Mouse (Mus musculus) hindbrain, embryonic 15.5 days (tissue): ENCODE results near the gene Prr29. TPM values are rescaled to one million over a fixed set of nuclear protein-coding genes. Genes with fewer than 3 reads are reported as not detected.

Source experiments
- ATAC-seq: fragments of 200-750 bp; cut with Nextera tagmentation; 2 replicates; pipeline ENCODE4 v1.8.0; 2017; ENCODE audit warnings: low read depth, moderate number of reproducible peaks, moderate TSS enrichment; ENCODE audit not compliant: low FRiP score
- H3K27ac ChIP-seq: fragments of 300-500 bp; sonication (generic); replicated peaks from 2 replicates; pipeline ENCODE4 v1.5.1; 2015; ENCODE audit warnings: mild to moderate bottlenecking, inconsistent platforms
- H3K27me3 ChIP-seq: fragments of 300-500 bp; sonication (generic); 2 replicates; pipeline ENCODE4 v1.6.1; 2015; ENCODE audit warnings: control low read depth, inconsistent platforms
- H3K36me3 ChIP-seq: fragments of 300-500 bp; sonication (generic); 2 replicates; pipeline ENCODE4 v1.6.1; 2015; ENCODE audit warnings: control low read depth, inconsistent platforms
- H3K4me1 ChIP-seq: fragments of 300-500 bp; sonication (generic); replicated peaks from 2 replicates; pipeline ENCODE4 v1.6.1; 2015; ENCODE audit warnings: control low read depth, inconsistent platforms
- H3K4me2 ChIP-seq: fragments of 300-500 bp; sonication (generic); 2 replicates; pipeline ENCODE4 v1.6.1; 2015; ENCODE audit warnings: moderate library complexity, mild to moderate bottlenecking, inconsistent platforms
- H3K4me3 ChIP-seq: fragments of 300-500 bp; sonication (generic); 2 replicates; pipeline ENCODE4 v1.5.1; 2015; ENCODE audit warnings: mild to moderate bottlenecking, inconsistent platforms
- H3K9ac ChIP-seq: fragments of 300-500 bp; sonication (generic); 2 replicates; pipeline ENCODE4 v1.6.1; 2015; ENCODE audit warnings: inconsistent platforms
- H3K9me3 ChIP-seq: fragments of 300-500 bp; sonication (generic); 2 replicates; pipeline ENCODE4 v1.6.1; 2016; ENCODE audit warnings: control low read depth, inconsistent platforms
- WGBS: fragments of 180-500 bp; shearing (Covaris S2); methylation state at CpG from one replicate; pipeline ENCODE4 v1.1.7; 2015; 5-methylcytosine and 5-hydroxymethylcytosine counted together
- polyA plus RNA-seq: library from polyadenylated mRNA; unstranded; fragments of >200 nt; fragmentation: Nextera tagmentation; extraction: Ambion mirVana; gene quantifications from 2 replicates; pipeline ENCODE4 v1.2.1, GENCODE M21; 2015

The Prr29 gene
- polyA plus RNA-seq, result not detected in 2 replicates

DNA sequence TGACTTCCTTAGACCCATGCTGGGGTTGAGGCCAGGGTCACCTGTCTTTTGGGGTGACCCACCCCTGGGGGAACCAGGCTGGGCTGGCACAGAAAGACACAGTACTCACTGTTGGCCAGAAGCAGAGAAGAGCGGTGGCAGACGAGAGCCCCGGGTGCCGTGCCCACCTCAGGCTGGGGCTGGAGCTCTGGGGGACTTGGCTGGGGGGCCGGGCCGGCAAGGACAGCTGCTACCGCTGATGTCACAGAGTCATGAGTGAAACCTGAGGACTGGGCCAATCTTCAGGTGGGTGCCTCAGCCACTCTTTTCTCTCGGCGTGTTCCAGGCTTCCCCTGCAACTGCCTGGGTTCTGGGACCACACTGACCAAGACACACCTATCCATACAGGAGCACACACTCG is at the start of gene Prr29:
Gene Prr29, plus strand, starts transcription at position 107 of the 400 bp plus-strand sequence.
- ATAC-seq, result no peak
- Histone ChIP-seq H3K27me3 (no peaks in the 10 kb centered on the region), H3K27ac (no peak within 1 kb of the TSS), H3K4me1 (no peaks in the 10 kb centered on the region), H3K4me3 (no peak within 1 kb of the TSS), H3K9me3 (no peaks in the 10 kb centered on the region), H3K4me2 (0 out of 2 replicates have a peak within 1 kb of the TSS, but pooled peaks have one; percentile 6), H3K36me3 (no peaks in the 10 kb centered on the region), H3K9ac (no peak within 1 kb of the TSS)
- WGBS, result 59% methylated on average over 10 of the region's 10 CpGs

DNA sequence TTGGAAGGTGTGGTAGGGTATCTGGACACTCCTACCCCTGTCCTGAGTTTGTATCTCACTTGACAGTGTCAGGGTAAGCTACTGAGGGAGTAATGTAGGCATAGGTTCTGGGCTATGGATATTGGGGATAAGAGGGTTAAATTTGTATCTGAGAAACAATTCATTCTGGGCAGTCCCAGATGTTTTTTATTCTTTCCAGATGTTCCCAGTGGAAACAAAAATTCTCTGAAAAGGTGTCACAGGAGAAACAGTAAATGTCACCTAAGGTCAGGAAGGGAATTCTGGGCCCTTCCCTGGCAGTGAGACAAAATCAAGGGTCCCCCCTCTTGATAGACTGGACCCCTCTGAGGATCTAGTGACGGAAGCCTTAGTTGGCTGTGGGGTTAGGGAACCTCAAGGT is 48.9 kb upstream of the Prr29 start:
- no peak overlapping the region for H3K9ac ChIP-seq
- ATAC-seq, result no peak
- 67% methylated on average over 1 of the region's 1 CpGs for whole genome bisulfite sequencing
- no peak overlapping the region for H3K27ac ChIP-seq
- no peaks in the 10 kb centered on the region for H3K9me3 ChIP-seq
- H3K4me2 ChIP-seq, result no peak overlapping the region
- no peaks in the 10 kb centered on the region for H3K36me3 ChIP-seq
- H3K27me3 ChIP-seq, result no peaks in the 10 kb centered on the region
- no peaks in the 10 kb centered on the region for H3K4me1 ChIP-seq
- no peak overlapping the region for H3K4me3 ChIP-seq

DNA sequence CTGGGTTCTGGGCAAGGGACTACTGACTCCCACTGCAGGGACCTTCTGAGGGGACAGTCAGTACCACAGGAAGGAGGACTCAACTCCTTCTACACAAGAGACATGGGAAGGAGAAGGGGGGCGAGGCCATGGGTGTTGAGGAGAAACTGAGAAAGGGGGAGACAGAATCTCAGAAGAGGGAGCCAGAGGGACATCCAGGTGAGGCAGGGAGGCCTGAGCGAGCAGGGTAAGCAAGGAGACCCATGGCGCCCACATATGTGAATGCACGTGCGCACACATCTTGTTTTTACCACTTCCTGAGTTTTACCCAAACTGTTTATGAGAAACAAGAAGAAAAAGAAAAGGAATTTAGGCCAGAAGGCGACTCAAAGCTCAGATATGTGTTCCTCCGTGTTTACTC is 47.5 kb upstream of the Prr29 start:
- Histone ChIP-seq H3K4me1 (no peaks in the 10 kb centered on the region), H3K27ac (no peak overlapping the region), H3K36me3 (no peaks in the 10 kb centered on the region), H3K9me3 (no peaks in the 10 kb centered on the region), H3K4me3 (no peak overlapping the region), H3K9ac (no peak overlapping the region), H3K4me2 (no peak overlapping the region), H3K27me3 (no peaks in the 10 kb centered on the region)
- WGBS, result 87% methylated on average over 7 of the region's 7 CpGs
- ATAC-seq, result no peak

DNA sequence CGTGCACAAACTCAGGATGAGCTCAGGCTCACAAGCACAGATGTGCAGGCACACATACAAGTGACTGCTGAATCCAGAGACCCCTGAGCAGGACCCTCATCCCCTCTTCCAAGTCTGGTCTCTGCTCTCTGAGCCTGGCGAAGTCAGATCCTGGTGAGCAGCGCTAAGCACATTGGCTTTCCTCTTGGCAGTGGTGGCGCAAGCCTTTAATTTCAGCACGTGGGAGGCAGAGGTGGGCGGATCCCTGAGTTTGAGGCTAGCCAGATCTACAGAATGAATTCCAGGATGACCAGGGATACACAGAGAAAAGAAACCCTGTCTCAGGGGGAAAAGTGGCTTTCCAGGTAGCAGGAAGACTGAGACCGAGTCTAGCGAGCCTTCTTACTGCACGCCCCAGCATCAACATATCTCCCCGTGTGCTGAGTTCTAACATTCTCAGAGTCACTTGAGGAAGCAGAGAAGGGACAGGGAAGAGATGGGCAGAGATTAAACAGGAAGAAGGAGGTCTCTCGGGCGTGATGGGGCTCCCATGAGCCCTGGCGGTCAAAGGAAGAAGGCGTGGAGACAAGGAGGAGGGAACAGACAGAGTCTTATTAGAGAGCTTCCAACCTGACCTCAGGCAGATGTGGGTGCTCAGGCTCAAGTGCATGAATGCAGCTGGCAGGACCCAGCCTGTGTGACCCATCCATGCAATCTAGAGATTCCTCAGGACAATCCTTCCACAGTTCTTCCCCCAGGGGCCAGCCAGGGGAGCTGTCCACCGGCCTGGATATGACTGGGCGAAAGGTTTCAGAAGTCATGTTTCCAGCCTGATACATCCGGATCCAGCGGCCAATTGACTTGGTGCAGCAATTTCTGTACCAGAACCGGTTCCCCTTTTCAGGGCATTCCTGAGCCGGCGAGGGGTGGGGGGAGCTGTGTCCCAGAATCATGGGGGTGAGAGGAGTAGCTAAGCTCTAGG is 46.6 kb upstream of the Prr29 start:
- ATAC-seq, result no peak
- H3K27ac ChIP-seq, result no peak overlapping the region
- H3K36me3 ChIP-seq, result no peaks in the 10 kb centered on the region
- H3K9ac ChIP-seq, result no peak overlapping the region
- 80% methylated on average over 21 of the region's 21 CpGs for WGBS
- no peaks in the 10 kb centered on the region for H3K27me3 ChIP-seq
- H3K4me3 ChIP-seq, result no peak overlapping the region
- H3K9me3 ChIP-seq, result no peaks in the 10 kb centered on the region
- no peaks in the 10 kb centered on the region for H3K4me1 ChIP-seq
- H3K4me2 ChIP-seq, result no peak overlapping the region

DNA sequence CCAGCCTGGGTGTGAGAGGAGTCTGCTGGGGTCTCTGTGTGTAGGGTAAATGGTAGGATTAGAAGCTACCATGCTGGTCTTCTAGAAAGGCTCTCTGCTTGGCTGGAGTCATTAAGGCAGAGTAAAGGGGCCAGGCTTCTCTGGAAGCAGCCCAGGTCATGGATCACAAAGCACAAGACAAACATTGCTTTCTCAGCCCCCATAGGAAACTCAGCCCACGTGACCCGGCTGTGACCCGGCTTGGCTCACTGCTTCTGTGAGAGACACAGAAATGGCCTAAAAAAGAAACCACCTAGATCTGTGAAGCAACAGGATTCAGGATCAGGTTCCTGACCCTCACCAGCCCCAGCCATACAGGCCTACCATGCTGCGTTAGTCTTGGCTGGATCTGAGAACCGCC is 40.4 kb upstream of the Prr29 start:
- Histone ChIP-seq H3K4me1 (no peaks in the 10 kb centered on the region), H3K27me3 (no peaks in the 10 kb centered on the region), H3K4me3 (no peak overlapping the region), H3K4me2 (no peak overlapping the region), H3K9ac (no peak overlapping the region), H3K9me3 (no peaks in the 10 kb centered on the region), H3K27ac (no peak overlapping the region), H3K36me3 (no peaks in the 10 kb centered on the region)
- ATAC-seq, result no peak
- WGBS, result 82% methylated on average over 5 of the region's 5 CpGs

DNA sequence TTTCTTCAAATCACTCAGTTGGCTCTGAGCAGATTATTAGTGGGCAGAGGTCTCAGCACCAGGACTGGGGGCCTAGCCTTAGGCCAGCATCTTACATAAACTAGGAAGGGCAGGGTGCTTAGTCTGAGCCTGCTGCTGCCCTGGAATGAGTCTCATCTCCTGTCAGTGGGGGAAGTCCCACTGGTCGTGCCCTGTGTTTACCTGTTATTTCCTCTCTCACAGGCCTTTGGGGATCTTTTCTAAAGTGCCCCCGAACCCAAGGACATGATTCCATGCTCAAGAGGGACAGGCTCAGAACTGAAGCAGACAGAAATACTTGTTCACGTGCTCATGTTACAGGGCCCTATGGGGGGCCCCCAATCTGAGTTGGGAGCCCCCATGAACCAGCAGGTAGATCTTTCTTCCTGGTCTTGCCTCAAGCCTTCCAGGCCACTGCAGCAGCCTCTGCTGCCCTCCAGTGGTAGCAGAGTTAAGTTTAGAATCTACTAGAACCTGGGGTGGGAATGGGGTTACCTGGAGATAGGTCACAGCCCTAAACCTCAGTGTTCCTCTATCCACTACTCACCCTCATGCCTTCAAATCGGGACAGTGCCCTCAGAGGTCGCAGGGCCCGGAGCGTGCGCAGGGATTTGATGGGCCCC is 39.6 kb upstream of the Prr29 start:
- ATAC-seq, result no peak
- no peak overlapping the region for H3K27ac ChIP-seq
- H3K4me1 ChIP-seq, result no peaks in the 10 kb centered on the region
- H3K36me3 ChIP-seq, result no peaks in the 10 kb centered on the region
- no peaks in the 10 kb centered on the region for H3K27me3 ChIP-seq
- no peak overlapping the region for H3K4me2 ChIP-seq
- no peak overlapping the region for H3K4me3 ChIP-seq
- H3K9ac ChIP-seq, result no peak overlapping the region
- 73% methylated on average over 8 of the region's 8 CpGs for WGBS
- no peaks in the 10 kb centered on the region for H3K9me3 ChIP-seq

DNA sequence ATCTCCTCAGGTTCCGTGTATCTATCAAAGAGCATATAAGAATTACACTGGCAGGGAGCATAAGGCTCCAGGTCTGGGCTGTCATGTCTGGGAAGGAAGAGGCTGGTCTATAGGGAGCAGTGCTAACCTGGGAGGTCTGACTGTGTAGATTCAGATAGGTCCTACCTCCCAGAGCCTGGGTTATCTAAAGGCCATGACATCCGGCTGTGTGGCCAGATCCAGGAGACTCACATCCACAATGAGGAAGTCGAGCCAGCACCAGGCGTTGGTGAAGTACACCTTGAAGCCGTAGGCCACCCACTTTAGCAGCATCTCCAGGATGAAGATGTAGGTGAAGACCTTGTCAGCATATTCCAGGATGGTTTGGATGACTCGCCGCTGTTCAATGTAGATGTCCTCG is 38.8 kb upstream of the Prr29 start:
- H3K4me2 ChIP-seq, result no peak overlapping the region
- no peaks in the 10 kb centered on the region for H3K9me3 ChIP-seq
- 92% methylated on average over 8 of the region's 8 CpGs for WGBS
- no peaks in the 10 kb centered on the region for H3K4me1 ChIP-seq
- H3K27me3 ChIP-seq, result no peaks in the 10 kb centered on the region
- no peak overlapping the region for H3K4me3 ChIP-seq
- ATAC-seq, result no peak
- no peak overlapping the region for H3K9ac ChIP-seq
- no peak overlapping the region for H3K27ac ChIP-seq
- H3K36me3 ChIP-seq, result no peaks in the 10 kb centered on the region

DNA sequence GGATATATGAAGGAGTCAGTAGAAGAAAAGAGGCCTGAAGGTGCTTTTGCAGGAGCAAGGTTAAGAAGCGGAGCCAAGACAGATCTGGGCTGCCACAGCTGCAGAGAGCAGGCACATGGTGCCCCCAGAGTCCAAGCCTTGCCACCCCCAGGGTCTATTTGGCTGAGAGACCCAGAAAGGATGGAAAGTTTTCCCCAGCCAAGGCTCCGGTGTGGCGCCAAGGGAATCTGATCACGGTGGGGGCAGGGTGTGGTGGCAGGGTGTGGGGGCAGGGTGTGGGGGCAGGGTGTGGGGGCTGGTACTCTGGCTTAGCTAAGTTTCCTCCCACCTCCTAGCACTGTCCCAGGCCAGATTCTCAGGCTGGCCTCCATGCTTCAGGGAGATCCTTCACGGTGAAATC is 36.8 kb upstream of the Prr29 start:
- 73% methylated on average over 5 of the region's 5 CpGs for WGBS
- H3K4me3 ChIP-seq, result no peak overlapping the region
- no peak overlapping the region for H3K27ac ChIP-seq
- H3K27me3 ChIP-seq, result no peaks in the 10 kb centered on the region
- H3K9me3 ChIP-seq, result no peaks in the 10 kb centered on the region
- H3K9ac ChIP-seq, result no peak overlapping the region
- no peak for ATAC-seq
- H3K4me1 ChIP-seq, result no peaks in the 10 kb centered on the region
- H3K4me2 ChIP-seq, result no peak overlapping the region
- H3K36me3 ChIP-seq, result no peaks in the 10 kb centered on the region

DNA sequence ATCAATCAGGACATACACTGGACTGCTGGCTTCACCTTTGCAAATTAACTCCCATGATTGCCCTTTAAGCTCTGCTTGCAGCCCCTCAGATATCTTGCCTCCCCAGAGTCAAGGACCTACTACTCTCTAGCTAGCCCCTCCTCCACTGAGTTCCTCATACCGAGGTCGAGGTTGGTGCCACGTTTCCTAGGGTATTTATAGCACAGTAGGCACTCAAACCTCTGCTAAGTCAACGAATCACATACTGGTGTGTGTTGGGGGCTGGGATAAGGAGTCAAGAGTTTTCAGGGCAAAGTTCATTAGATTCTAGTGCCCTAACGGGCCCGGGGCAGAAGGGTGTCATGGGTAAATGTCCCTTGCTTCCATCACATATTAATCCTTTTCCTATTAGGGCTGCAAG is 36.1 kb upstream of the Prr29 start:
- Histone ChIP-seq H3K4me1 (no peaks in the 10 kb centered on the region), H3K9ac (no peak overlapping the region), H3K27ac (no peak overlapping the region), H3K9me3 (no peaks in the 10 kb centered on the region), H3K4me2 (no peak overlapping the region), H3K4me3 (no peak overlapping the region), H3K36me3 (no peaks in the 10 kb centered on the region), H3K27me3 (no peaks in the 10 kb centered on the region)
- WGBS, result 78% methylated on average over 6 of the region's 6 CpGs
- ATAC-seq, result no peak

DNA sequence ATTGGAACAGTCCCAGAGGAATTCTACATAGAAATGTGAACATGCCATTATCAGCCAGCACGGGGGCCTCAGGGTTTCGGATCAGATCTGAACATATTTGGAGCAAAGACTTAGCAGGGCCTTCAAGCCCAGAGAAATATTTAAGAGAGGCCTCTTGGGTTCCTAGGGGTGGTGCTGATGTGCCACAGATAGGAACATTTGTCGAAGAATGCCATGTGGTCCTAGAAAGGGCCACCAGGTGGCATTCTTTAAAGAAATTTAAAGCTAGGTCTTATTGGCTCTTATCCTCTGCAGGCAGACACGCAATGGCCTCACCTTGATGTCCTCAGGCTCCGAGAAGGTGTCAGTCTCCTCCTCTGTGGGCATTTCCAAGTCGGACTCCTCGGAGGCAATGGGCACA is 35.6 kb upstream of the Prr29 start:
- no peak for ATAC-seq
- no peaks in the 10 kb centered on the region for H3K4me1 ChIP-seq

DNA sequence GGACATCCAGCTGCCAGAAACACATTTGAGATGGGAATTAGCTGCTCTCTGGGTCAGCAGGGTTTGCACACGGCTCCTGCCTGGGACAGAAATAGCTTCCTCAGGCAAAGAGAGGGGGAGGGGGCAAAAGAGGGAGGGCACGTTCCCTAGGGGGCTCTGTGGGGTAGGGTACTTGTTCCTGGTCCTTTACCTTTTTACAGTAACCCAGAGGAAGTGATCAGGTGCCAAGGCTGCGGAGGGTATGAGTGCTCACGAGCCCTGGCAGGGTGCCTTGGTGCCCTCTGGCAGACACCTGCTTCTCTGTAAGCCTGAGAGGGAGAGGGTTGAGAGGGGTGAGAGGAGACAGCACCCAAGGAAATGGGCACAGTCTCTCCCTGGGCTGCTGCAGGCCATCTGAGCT is 32.8 kb upstream of the Prr29 start:
- H3K9me3 ChIP-seq, result no peaks in the 10 kb centered on the region
- ATAC-seq, result no peak
- 44% methylated on average over 4 of the region's 4 CpGs for WGBS
- no peak overlapping the region for H3K4me2 ChIP-seq
- no peaks in the 10 kb centered on the region for H3K27me3 ChIP-seq
- no peaks in the 10 kb centered on the region for H3K4me1 ChIP-seq
- no peaks in the 10 kb centered on the region for H3K36me3 ChIP-seq
- no peak overlapping the region for H3K4me3 ChIP-seq
- H3K9ac ChIP-seq, result no peak overlapping the region
- no peak overlapping the region for H3K27ac ChIP-seq

More for the DNA sequence above, 35.6 kb upstream of the Prr29 start:
- H3K9ac ChIP-seq, result no peak overlapping the region
- no peak overlapping the region for H3K4me2 ChIP-seq
- no peak overlapping the region for H3K27ac ChIP-seq
- 73% methylated on average over 7 of the region's 7 CpGs for WGBS
- H3K9me3 ChIP-seq, result no peaks in the 10 kb centered on the region
- H3K27me3 ChIP-seq, result no peaks in the 10 kb centered on the region
- no peak overlapping the region for H3K4me3 ChIP-seq
- H3K36me3 ChIP-seq, result no peaks in the 10 kb centered on the region

DNA sequence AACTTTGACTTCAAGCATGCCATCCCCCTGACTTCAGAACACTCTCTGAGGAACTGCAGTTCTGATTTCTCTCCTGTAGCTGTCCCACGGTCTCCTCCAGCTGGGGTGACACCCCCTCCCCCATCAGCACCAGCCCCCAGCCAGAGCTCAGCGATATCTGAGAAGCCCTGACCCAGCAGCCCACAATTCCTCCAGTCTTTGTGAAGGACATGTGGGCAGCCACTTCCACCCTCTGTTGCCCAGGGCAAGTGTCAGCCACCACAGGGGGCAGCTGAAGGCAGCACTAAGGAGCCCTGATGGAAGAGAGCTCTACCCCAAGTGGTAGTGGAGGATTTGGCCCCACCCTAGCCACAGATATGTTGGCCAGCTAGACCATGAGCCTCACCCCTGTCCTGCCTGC is 31.2 kb upstream of the Prr29 start:
- no peak overlapping the region for H3K9ac ChIP-seq
- no peak overlapping the region for H3K27ac ChIP-seq
- no peaks in the 10 kb centered on the region for H3K4me1 ChIP-seq
- no peaks in the 10 kb centered on the region for H3K36me3 ChIP-seq
- ATAC-seq, result no peak
- 16% methylated on average over 2 of the region's 2 CpGs for WGBS
- H3K4me3 ChIP-seq, result no peak overlapping the region
- H3K4me2 ChIP-seq, result no peak overlapping the region
- no peaks in the 10 kb centered on the region for H3K27me3 ChIP-seq
- H3K9me3 ChIP-seq, result no peaks in the 10 kb centered on the region
